Mouse (Mus musculus): ENCODE measurements at regions not wholly inside any gene's neighbourhood (a gene's known extent, or its start where the extent isn't known, plus 50 kb on each side); places are given as distances from the start of the nearest gene placed in this dataset.

GRCm38 (mm10) chr14:61941682-61942081, 334.4 kb downstream of the Kcnrg start:
- H3K4me3 ChIP-seq (ENCODE audit: control insufficient read depth in 1 of 2, insufficient read depth in 1 of 2, low read depth in 2 of 2, low read length in 2 of 2): no peak overlapping the region
- H3K79me2 ChIP-seq (ENCODE audit: control insufficient read depth, insufficient read depth, low read length, poor library complexity): no peaks in the 10 kb centered on the region
- H3K9me3 ChIP-seq (replicated peaks; ENCODE audit: insufficient read depth, low read length): no peaks in the 10 kb centered on the region
- H3K27me3 ChIP-seq (ENCODE audit: control insufficient read depth in 1 of 2, insufficient read depth in 2 of 2, low read length in 2 of 2): no peaks in the 10 kb centered on the region; a peak in 2 of 4 replicates
- DNase-seq (ENCODE audit: low read depth, low spot score): no peak
- no peaks in the 10 kb centered on the region for H3K36me3 ChIP-seq (ENCODE audit: control insufficient read depth in 1 of 2, insufficient read depth in 2 of 2, low read length in 2 of 2)
- TF ChIP-seq RCOR1 (IDR thresholded peaks at IDR 0.05; ENCODE audit: low read depth, low read length) (no peak), MAZ (IDR thresholded peaks at IDR 0.05; ENCODE audit: low read depth, low read length) (no peak), JUND (IDR thresholded peaks at IDR 0.05; ENCODE audit: low read depth, low read length) (no peak)
- H3K9ac ChIP-seq (ENCODE audit: control insufficient read depth, low read depth, low read length, poor library complexity, severe bottlenecking): no peak overlapping the region
- H3K4me1 ChIP-seq (ENCODE audit: control insufficient read depth in 1 of 2, insufficient read depth in 2 of 2, low read length in 2 of 2): no peaks in the 10 kb centered on the region
- no peak overlapping the region for H3K27ac ChIP-seq (ENCODE audit: control insufficient read depth, low read depth, low read length)

- Histone ChIP-seq H3K9ac (ENCODE audit: control insufficient read depth, low read depth, low read length, poor library complexity, severe bottlenecking) (no peak overlapping the region), H3K4me3 (ENCODE audit: control insufficient read depth in 1 of 2, insufficient read depth in 1 of 2, low read depth in 2 of 2, low read length in 2 of 2) (no peak overlapping the region), H3K4me1 (ENCODE audit: control insufficient read depth in 1 of 2, insufficient read depth in 2 of 2, low read length in 2 of 2) (no peaks in the 10 kb centered on the region), H3K27me3 (ENCODE audit: control insufficient read depth in 1 of 2, insufficient read depth in 2 of 2, low read length in 2 of 2) (no peaks in the 10 kb centered on the region; a peak in 3 of 4 replicates), H3K36me3 (ENCODE audit: control insufficient read depth in 1 of 2, insufficient read depth in 2 of 2, low read length in 2 of 2) (no peaks in the 10 kb centered on the region), H3K79me2 (ENCODE audit: control insufficient read depth, insufficient read depth, low read length, poor library complexity) (no peaks in the 10 kb centered on the region), H3K9me3 (replicated peaks; ENCODE audit: insufficient read depth, low read length) (no peaks in the 10 kb centered on the region), H3K27ac (ENCODE audit: control insufficient read depth, low read depth, low read length) (no peak overlapping the region)
- no peak for TF ChIP-seq MXI1 (IDR thresholded peaks at IDR 0.05; ENCODE audit: low read depth, low read length)
- TF ChIP-seq MAFK (IDR thresholded peaks at IDR 0.05; ENCODE audit: borderline replicate concordance, low read depth, low read length): no peak
- no peak for TF ChIP-seq USF2 (IDR thresholded peaks at IDR 0.05; ENCODE audit: borderline replicate concordance in 1 of 2, insufficient read depth in 1 of 2, low read depth in 1 of 2, low read length in 2 of 2)
- no peak for TF ChIP-seq USF1 (IDR thresholded peaks at IDR 0.05; ENCODE audit: low read depth, low read length)
- TF ChIP-seq CTCF (IDR thresholded peaks at IDR 0.05 in 2 of 3, conservative IDR thresholded peaks at IDR 0.05 in 1 of 3; ENCODE audit: control insufficient read depth in 1 of 3, insufficient read depth in 1 of 3, low read depth in 2 of 3, low read length in 3 of 3, poor library complexity in 1 of 3, severe bottlenecking in 1 of 3): no peak
- no peak for TF ChIP-seq NRF1 (IDR thresholded peaks at IDR 0.05; ENCODE audit: insufficient read depth, low read depth, low read length, poor library complexity, severe bottlenecking)
- TF ChIP-seq GABPA (IDR thresholded peaks at IDR 0.05; ENCODE audit: low read depth, low read length): no peak
- no peak for TF ChIP-seq CHD2 (IDR thresholded peaks at IDR 0.05; ENCODE audit: low read length)
- TF ChIP-seq ZNF384 (IDR thresholded peaks at IDR 0.05; ENCODE audit: low read depth, low read length): no peak
- TF ChIP-seq GATA1 (IDR thresholded peaks at IDR 0.05; ENCODE audit: low read depth, low read length): no peak
- no peak for TF ChIP-seq ELF1 (IDR thresholded peaks at IDR 0.05; ENCODE audit: low read depth, low read length)
- no peak for TF ChIP-seq CHD1 (IDR thresholded peaks at IDR 0.05; ENCODE audit: low read depth, low read length)
- TF ChIP-seq BHLHE40 (IDR thresholded peaks at IDR 0.05; ENCODE audit: borderline replicate concordance, low read depth, low read length): no peak
- no peak for TF ChIP-seq POLR2AphosphoS2 (IDR thresholded peaks at IDR 0.05; ENCODE audit: low read length)
- no peak for TF ChIP-seq MYB (IDR thresholded peaks at IDR 0.05; ENCODE audit: low read depth, low read length)
- no peak for TF ChIP-seq JUND (IDR thresholded peaks at IDR 0.05; ENCODE audit: low read depth, low read length)
- no peak for TF ChIP-seq SIN3A (IDR thresholded peaks at IDR 0.05; ENCODE audit: low read length)
- DNase-seq (ENCODE audit: low read depth, low spot score): no peak
These were observed 338.4 kb downstream of the Kcnrg start for GRCm38 (mm10) chr14:61945659-61946058.

Data from MEL (cell line).